Mouse (Mus musculus) right cerebral cortex, adult 18-20 months (tissue): ENCODE data around the gene Sbf2.
"Not testable (repeated sequence)": the region's sequence is repeated elsewhere in the genome, so short reads cannot be mapped to it uniquely, and the experiment has no call there.

Experiments used
- DNase-seq: peaks from one replicate; pipeline ENCODE4 v3.0.0; 2022; ENCODE audit warnings: mixed read lengths

The Sbf2 gene

DNA sequence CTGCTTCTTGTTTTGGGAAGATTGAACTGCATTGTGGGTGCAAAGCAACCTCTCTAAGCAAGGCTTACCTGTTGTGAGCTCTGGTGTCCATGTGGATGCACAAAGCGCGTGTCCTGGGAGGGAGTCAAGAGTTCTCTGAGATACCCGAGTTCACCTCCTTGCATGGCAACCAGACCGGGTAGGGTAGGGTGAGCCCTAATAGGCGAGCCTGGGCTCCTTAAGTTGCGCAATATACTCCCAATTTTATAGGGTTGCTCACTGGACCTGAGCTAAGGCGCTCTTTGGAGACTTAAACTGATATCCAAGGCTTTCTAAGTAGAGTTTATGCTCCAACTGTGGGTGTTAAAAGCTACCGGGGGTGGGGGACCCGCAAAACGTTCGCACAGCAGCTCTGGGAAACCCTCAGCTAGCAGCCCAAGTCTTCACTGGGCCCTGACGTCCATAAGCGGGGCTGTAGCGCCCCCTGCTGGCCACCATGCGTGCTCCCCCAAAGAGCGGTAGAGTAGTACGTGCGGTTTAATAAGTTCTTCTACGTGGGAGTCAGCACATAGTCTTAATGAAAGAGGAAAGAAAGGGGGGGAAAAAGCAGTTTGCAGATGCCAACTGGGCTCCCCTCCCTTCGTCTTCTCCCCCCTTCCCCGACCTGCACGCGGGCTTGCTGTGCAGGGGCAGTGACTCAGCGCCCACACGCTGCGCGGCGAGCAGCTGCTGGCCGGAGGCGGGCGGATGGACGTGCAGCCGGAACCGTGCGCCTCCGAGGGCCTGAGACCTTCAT is 15.4 kb upstream of the Sbf2 start:
- DNase-seq, result peak; percentile 80

DNA sequence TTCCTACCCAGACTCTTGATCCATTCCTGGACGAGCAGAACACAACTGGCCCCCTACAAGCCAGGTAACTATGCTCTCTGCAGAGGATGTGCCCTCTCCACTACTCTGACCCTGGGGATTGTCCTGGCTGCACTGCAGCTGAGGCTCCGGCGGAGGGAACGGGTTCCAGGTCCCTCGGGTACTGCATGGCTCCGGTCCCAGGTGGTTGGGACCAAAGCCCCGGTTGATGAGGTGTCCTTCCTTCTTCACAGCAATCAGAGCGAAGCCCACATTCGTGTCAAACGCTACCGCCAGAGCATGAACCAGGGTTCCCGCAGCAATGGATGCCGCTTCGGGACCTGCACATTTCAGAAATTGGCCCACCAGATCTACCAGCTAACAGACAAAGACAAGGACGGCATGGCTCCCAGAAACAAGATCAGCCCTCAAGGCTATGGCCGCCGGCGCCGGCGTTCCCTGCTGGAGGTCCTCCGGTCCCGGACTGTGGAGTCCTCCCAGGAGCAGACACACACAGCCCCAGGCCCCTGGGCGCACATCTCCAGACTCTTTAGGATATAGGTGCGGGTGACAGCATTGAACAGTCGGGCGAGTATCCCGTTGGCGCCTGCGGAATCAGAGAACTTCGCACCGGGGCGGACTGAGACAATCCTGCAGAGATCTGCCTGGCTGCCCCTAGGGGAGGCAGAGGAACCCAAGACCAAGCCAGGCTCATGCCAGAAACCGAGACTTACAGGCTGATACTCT is 14.1 kb upstream of the Sbf2 start:
- no peak for DNase-seq

DNA sequence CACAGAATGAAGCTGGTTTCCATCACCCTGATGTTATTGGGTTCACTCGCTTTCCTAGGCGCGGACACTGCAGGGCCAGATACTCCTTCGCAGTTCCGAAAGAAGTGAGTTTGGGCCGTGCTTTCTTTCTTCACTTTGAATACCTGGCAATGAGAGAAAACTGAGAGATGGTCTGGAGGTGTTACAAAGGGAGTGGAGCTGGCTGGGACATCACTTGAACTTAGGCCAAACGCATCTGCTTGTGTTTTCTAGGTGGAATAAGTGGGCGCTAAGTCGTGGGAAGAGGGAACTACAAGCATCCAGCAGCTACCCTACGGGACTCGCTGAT is 13.5 kb upstream of the Sbf2 start:
- DNase-seq, result no peak

DNA sequence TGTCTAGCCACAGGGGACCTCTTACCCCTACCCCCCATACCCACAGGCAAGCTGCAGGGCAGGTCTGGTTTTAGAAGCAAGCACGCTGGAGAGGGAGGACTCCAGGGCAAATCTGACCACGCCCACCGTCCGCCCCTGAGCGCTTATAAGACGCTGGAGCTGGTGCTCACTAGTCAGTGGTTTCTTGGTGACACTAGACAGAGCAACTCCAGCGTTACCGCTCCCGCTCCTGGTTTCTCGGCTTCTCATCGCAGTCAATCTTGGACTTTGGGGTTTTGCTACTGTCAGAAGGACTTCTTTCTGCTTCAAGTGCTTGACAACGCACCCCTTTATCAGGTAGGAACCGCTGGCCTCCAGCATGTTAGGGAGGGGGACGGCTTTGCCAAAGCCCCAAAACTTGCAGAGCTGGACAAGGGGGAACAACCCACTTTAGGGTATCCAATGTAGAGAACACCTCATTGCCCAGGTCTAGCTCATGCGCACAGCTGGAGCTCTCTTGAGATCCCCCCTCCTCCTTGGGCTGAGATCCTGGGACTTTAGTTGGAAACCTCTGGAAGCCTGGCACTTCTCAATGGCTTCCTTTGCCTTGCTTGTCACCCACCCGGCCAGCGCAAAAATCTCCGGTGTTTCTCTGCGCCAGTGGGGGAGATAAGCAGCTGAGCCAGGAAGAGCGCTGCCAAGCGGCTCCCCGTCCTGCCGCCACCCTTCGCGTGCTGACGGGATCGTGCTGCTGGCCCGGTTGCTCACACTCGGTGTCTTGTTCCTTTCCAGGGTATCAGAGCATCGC is 13.0 kb upstream of the Sbf2 start, which contains the start of gene Adm:
Gene Adm (plus strand): TSS at position 176 of the 787 bp plus-strand sequence.
- peak; percentile 51 for DNase-seq

DNA sequence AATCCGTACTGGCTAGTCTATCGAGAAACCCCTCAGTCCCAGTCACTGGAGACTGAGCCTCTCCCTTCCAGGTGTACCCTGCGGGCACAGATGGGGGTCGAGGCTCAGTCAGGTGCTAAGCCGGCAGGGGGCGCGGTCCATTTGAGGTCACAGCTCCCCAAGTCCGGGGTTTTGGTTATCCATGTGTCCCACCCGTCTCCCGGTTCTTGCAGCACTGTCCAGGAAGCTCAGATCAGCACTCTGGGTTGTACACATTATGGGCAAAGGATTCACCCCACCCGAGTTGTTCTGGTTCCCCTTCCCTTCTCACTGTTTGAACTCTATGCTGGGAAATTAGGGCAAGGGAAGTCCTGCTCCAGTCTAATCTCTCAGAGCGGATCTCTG is 12.4 kb upstream of the Sbf2 start:
- DNase-seq, result no peak

DNA sequence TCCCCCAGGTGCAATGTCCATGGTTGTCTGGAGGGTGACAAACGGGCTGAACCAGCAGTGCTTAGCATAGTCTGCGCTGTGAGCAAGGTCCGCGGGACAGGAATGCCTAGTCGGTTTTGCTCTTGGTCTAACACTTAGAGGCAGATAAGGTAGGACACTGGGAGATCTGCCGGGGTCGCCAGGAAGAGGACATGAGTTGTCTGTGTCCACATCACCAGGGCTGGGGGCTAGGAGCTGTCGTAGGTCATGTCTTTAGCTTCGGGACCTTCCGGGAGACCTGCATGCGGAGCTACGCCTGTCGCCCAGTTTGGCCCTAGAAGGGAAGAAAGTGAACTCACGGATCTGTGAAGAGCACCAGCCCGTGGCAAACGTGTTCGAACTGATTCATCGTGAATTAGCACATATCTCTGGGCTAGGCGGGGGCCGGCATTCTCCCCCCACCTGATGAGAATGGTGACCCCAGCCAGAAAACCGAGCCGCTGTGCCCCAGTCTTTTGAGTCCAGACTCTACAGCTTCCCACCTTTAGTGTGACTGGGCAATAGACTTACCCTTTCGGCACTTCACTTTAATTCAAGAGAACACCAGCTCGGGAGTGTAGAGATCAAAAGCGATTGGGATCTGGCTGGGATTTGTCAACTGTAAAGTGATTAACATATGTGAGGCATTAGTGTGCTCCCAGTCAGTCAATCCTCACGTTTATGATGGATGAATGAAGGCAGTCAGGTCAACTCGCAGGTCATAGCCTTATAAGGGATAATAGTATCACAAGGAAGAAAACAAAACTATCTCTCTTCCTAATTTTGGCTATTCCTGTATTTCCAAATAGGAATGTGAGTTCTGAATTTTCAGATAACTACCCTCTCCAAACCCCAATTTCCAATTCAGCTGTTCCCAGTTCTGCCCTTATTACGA is 11.7 kb upstream of the Sbf2 start:
- DNase-seq, result no peak

DNA sequence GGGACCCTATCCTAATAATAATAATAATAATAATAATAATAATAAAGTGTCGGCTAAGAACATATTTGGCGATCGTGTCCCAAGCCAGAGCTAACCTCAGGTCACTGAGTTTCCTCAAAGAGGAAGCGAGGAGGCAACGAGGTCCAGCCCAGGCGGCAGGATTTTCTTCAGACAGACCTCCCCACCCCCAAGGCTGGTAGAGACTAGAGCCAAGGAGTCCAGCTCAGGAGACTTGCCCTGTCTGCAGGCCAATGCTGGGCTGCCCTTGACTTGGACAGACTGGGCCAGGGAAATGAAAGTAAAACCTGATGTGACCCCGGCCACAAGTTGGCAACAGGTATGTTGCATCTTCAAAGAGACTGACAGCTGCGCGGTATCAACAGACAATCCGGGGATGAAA is 10.8 kb upstream of the Sbf2 start:
- DNase-seq, result no peak

DNA sequence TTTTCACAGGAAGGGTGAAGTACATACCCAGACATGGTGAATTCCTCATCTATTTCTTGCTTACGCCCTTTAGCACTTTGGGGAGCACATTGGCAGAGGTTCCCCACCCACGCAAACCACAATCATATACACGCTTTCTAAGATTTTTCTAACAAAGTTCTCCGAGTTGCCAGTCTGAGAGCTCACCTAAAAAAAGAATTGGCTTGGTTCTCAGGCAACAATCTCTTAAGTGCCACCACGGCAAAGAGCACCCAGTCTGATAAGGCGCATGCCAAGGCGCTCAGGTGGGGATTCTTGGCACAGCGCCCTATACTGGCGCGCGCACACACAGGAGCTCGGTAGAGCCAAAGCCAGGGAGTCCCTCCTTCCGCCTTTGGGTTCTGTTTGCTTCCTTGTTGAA is 10.2 kb upstream of the Sbf2 start:
- no peak for DNase-seq

DNA sequence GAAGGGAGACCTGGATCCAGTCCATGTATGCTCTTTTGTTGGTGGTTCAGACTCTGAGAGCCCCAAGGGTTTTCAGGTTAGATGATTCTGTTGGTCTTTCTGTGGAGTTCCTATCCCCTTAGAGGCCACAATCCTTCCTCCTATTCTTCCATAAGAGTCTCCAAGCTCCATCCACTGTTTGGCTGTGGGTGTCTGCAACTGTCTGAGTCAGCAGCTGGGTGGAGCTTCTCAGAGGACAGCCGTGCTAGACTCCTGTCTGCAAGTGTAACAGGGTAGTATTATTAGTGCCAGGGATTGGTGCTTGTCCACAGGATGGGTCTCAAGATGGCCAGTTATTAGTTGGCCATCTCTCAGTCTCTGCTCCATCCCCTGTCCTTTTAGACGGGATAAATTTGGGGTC is 9.3 kb upstream of the Sbf2 start:
- no peak for DNase-seq

DNA sequence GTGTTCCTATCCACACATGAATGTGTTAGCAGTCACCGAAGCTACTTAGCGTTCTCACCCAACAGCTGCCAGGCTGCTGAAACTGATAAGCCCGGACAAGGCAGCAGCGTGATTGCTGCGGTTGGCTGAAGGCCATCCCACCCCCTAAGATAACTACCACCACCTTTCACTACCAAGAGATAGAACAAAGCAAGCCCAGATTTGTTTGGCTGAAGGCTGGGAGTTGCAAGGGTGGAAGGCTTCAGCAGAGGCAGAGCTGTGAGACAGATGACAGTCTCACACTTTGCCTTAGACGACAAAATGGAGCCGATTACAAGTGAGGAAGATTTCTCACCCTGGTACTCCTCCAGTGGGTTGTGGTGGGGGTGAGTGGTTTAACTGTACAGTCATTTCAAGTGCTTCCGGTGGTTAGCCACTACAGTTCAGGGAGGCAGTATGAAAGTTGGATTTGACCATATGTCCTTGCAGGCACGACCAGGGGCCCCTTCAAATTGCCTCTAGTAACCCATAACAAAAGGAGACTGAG is 4.4 kb upstream of the Sbf2 start:
- no peak for DNase-seq

DNA sequence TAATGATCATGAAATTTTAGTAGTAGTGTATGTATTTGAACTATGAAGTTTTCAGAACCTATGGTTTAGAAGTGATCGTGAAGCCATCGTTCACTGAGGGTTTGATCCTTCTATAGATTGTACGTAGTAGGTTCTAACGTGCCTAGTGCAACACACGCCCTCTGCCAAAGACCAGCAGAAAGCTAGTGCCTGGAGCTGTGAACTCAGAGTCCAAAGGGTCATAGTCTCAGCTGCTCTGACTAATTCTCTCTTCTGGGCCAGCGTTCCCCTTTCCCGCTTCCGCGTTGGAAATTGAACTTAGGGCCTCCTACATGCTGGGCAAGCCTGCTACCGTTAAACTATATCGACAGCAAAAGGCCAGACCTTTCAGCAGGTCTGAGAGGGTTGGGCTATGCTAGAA is 1.1 kb upstream of the Sbf2 start:
- DNase-seq, result no peak

DNA sequence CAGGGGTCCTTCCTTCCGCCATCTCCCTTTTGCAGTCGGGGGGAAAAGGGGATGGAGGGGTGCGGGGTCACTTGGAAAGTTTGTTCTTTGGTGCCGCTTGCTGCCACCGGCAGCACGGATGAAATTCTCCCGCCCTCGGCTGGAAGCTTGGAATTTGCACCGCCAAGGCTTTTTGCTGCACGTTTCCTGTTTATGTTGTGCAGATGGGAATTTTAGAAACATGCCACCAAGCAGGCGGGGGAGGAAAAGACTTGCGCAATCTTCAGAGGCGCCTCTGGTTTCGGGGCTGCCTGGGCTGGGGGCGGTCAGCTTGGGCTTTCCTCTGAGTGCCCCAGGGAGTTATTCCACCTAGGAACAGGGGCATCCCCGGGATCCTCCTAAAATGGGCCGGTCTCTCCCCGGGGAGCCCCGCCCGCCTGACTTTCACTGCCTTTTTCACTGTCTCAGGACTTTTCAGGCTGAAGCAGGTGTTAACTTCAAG is 469 bp upstream of the Sbf2 start:
- peak; percentile 63 for DNase-seq

DNA sequence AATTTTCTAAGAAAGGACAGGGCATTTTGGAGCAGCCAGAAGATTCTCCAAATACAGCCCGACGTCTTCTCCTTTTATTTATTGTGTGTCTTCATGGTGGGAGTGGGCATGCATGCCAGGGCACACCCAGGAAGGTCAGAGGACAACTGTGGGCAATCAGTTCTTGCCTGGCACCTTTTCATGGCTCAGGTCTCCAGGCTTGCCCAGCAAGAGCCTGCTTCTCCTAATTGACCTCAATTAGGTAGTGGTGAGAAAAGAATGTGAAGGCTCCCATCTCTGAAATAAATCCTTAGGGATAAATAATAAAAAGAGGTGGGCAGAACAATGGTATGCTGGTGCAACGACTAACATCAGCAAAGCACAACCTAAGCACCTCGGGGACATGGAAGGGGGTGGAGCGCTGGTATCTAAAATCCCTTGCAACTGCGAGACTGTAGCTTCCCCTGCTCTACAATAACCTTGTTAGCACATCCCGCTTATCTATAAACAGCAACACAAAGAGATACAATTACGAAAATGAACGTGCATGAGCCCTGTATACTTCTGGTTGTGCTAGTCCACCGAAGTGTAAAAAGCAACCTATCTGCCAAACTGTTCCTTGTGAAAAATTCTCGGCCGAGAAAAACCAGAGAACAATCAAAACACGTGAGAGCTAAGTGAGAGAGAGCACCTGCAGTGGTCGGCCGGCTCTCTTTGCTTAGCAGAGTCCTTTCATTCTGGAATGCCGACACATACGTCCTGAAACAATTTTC is 1.2 kb downstream of the Sbf2 start:
- DNase-seq, result no peak

DNA sequence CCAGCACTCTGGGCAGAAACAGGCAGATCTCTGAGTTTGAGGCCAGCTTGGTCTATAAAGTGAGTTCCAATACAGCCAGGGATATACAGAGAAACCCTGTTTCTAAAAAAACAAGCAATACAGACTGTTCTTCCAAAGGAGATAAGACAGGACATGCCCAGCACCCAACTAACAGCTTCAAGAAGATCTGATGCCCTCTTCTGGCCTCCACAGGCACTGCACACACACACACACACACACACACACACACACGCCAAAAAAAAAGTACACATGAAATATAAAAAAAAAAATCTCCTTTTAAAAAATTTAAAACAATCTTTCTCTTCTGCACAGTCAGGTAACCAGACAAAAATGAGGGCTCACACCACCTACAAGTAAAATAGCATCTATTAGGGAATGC is 7.8 kb downstream of the Sbf2 start:
- no peak for DNase-seq

DNA sequence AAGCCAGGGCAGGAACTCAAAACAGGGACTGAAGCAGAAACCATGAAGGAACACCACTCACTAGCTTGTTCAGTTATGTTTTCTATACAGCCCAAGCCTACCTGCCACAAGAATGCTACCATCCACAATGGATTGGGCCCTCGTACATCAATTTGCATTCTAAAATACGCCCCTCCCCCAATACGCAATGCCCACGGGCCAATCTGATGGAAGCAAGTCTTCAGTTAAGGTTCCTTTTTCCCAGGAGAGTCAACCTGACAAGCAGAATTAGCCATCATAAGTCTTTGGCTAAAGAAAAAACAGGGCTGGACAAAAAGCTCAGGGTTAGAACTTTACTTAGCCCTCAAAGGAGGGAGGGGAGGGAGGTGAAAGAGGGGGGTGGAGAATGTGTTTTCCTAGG is 9.2 kb downstream of the Sbf2 start:
- no peak for DNase-seq

DNA sequence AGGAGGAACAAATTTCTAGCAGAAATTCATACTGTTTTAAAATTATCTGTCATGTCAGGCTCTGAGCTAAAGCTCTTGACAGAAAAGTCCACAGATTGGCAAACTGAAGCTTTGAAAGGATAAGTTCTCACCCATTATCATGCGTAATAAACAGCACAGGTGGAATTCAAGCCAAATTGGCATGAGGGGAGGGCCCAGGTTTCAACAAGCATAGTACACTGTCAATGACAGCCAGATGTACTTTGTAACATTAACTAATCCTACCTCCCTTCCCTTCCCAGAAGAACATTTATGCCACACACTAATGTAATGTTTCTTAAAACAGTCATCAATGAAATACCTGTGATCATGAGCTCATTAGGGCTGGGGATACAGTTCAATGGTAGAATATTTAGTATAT is 17.6 kb downstream of the Sbf2 start:
- DNase-seq, result no peak

DNA sequence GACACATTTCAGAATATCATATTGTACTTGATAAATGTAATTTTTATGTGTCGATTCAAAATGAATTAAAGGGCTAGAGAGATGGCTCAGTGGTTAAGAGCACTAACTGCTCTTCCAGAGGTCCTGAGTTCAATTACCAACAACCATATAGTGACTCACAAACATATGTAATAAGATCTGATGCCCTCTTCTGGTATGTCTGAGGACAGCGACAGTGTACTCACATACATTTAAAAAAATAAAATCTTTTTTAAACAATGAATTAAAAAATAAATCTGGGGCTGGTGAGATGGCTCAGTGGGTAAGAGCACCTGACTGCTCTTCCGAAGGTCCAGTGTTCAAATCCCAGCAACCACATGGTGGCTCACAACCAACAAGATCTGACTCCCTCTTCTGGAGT is 20.7 kb downstream of the Sbf2 start:
- DNase-seq, result not testable (repeated sequence)

DNA sequence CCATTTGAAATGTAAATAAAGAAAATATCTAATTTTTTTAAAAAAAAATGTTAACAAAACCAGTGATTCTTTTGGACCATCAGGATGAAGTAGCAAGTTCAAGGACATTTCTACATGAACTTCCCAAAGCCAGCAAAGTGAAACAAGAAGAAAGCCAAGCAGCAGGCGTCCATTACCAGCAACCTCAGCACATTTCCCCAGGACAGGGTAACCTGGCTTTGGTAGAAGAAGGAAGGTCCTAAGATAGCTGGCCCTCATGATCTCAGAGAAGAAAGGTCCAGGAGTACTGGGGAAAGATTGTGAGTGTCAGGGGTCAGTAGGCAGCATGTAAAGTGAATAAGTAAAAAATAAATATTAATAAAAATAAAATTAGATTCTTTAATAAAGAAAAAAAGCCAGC is 27.0 kb downstream of the Sbf2 start:
- no peak for DNase-seq

DNA sequence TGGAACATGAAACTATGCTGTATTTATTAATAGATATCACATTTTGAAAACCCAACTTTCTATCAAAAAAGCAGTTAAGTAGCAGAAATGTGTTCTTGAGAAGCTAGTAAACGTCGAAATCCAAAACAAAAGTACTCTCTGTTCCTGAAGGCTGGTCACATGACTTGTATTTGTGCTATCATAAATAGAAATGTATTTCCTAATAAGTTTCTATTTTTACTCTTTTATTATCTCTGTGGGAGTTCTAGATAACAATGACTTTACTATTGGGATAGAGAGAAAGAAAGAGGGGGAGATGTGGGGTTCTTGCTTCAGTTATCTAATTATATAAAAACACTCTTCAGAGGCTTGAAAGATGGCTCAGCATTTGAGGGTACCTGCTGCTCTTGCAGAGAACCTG is 29.5 kb downstream of the Sbf2 start:
- DNase-seq, result no peak

DNA sequence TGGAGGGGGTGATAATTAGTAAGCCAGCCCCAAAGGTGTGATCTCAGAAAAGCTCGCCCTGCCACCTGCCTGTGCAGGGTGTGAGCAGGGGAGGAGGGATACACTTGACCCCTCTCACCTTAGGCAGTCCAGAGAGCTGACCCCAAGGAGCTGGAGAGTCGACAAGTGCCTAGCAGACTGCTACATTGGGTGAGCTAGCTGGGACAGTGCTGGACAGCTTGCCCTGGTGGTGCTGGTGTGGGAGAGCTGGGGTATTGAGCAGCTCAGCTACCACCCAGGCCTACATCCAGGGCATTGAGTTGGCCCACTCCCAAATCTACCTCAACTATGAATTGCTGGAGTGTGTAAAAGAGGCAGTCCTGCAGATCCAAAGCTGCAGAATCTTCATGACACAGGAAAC is 30.6 kb downstream of the Sbf2 start:
- DNase-seq, result no peak

DNA sequence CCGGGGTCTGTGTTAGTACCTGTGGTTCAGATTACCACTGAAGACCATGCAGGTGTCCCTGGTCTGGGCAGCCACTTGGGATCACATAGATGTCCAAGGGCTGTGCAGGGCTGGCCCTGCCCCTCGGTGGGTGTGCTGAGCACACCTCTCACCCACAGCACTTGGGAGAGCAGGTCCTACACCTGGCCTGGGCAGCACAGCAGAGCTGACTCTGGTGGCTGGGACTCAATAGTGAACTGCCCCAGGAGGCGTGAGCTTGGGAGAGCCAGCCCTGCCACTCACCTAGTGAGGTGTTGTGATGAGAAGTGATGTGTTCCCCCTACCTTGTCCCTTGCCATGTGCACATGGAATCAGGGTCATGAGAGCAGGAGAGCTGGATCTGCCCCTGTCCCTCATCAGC is 31.0 kb downstream of the Sbf2 start:
- DNase-seq, result no peak
